Mouse (Mus musculus): ENCODE measurements around the gene Olfr1197.

Olfr1197 gene

GRCm38 (mm10) chr2:88732266-88732665, at the start of gene Olfr1197:
Gene Olfr1197 (minus strand): TSS chr2:88732366.
- no peak for DNase-seq (ENCODE audit: low spot score in 2 of 2)

GRCm38 (mm10) chr2:88770388-88770787, 38.2 kb upstream of the Olfr1197 start, which contains the start of gene Olfr1200:
Gene Olfr1200 (minus strand): TSS chr2:88770488.
- no peak for DNase-seq (ENCODE audit: low spot score in 2 of 2)

- no peak for DNase-seq (ENCODE audit: low spot score in 2 of 2)
Observed at GRCm38 (mm10) chr2:88760369-88760768, 28.2 kb upstream of the Olfr1197 start, which contains the start of gene Olfr1199. Gene Olfr1199 (minus strand): TSS chr2:88760469.

GRCm38 (mm10) chr2:88751270-88751669, 19.1 kb upstream of the Olfr1197 start, which contains the start of gene Olfr1198:
Gene Olfr1198 (minus strand): TSS chr2:88751370.
- no peak for DNase-seq (ENCODE audit: low spot score in 2 of 2)

GRCm38 (mm10) chr2:88743379-88743778, 11.2 kb upstream of the Olfr1197 start:
- DNase-seq (ENCODE audit: low spot score in 2 of 2): no peak

GRCm38 (mm10) chr2:88704497-88704896, 27.7 kb downstream of the Olfr1197 start, which contains the start of gene Olfr1196:
Gene Olfr1196 (minus strand): TSS chr2:88704597.
- DNase-seq (ENCODE audit: low spot score in 2 of 2): no peak

- DNase-seq (ENCODE audit: low spot score in 2 of 2): no peak
Observed at GRCm38 (mm10) chr2:88689087-88689486, 43.1 kb downstream of the Olfr1197 start, which contains the start of gene Olfr1195. Gene Olfr1195 (minus strand): TSS chr2:88689187.
